Mouse (Mus musculus): ENCODE measurements around the gene Zfp287. TPM values are rescaled to one million over a fixed set of nuclear protein-coding genes. Genes with fewer than 3 reads are reported as not detected.
A peak's percentile ranks its signal among the peaks of the same experiment; 100 is the strongest.
"Not testable (repeated sequence)": the region's sequence is repeated elsewhere in the genome, so short reads cannot be mapped to it uniquely, and the experiment has no call there.

The Zfp287 gene
- polyA plus RNA-seq, 1 experiment, result 1.2 TPM

- peak; percentile 71 for TF ChIP-seq CTCF (conservative IDR thresholded peaks at IDR 0.05; ENCODE audit: insufficient read depth, insufficient read length, low read depth, low read length)
- no peak for TF ChIP-seq POLR2A (IDR thresholded peaks at IDR 0.05; ENCODE audit: low read depth, low read length)
- peak; percentile 98 for DNase-seq
- H3K36me3 ChIP-seq (ENCODE audit: control insufficient read depth, insufficient read depth, low read length), result no peaks in the 10 kb centered on the region
- no peak overlapping the region for H3K4me3 ChIP-seq (ENCODE audit: insufficient read depth, low read depth, low read length)
- H3K27ac ChIP-seq (ENCODE audit: insufficient read depth, low read depth, low read length), result no peak overlapping the region
- 5% methylated on average over 36 of the region's 36 CpGs for WGBS
- H3K27me3 ChIP-seq (replicated peaks; ENCODE audit: control insufficient read depth, insufficient read depth, low read length), result no peaks in the 10 kb centered on the region
- H3K4me1 ChIP-seq (ENCODE audit: control insufficient read depth, insufficient read depth, low read length), result no peaks in the 10 kb centered on the region; the same call in 1 of the 2 replicates
These were observed 24.9 kb upstream of the Zfp287 start for GRCm38 (mm10) chr11:62756456-62757142.

DNA sequence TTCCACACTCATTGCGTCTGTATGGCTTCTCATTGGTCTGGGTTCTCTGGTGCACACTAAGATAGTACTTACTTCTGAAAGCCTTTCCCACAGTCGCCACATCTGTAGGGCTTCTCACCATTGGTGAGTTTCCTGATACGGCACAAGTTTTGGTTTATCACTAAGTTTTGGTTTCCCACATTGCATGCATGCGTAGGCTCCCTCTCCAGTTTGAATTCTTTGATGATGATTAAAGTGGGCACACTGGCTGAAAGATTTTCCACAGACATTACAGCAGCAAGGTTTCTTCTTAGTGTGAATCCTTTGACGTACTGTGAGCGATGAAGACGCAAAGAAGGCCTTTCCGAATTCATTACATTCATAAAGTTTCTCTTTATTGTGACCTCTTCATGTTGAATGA, 21.1 kb upstream of the Zfp287 start, which contains the start of gene Gm10428:
Gene Gm10428, plus strand, starts transcription at position 321 of the 400 bp plus-strand sequence.
- H3K36me3 ChIP-seq (ENCODE audit: control insufficient read depth, insufficient read depth, low read length), result no peaks in the 10 kb centered on the region
- WGBS, result 94% methylated on average over 8 of the region's 8 CpGs
- H3K4me3 ChIP-seq (ENCODE audit: insufficient read depth, low read depth, low read length), result no peak within 1 kb of the TSS
- TF ChIP-seq POLR2A (IDR thresholded peaks at IDR 0.05; ENCODE audit: low read depth, low read length), result no peak
- TF ChIP-seq CTCF (conservative IDR thresholded peaks at IDR 0.05; ENCODE audit: insufficient read depth, insufficient read length, low read depth, low read length), result no peak
- H3K27me3 ChIP-seq (replicated peaks; ENCODE audit: control insufficient read depth, insufficient read depth, low read length), result no peaks in the 10 kb centered on the region
- DNase-seq, result no peak
- H3K4me1 ChIP-seq (ENCODE audit: control insufficient read depth, insufficient read depth, low read length), result no peaks in the 10 kb centered on the region; the same call in 1 of the 2 replicates
- H3K27ac ChIP-seq (ENCODE audit: insufficient read depth, low read depth, low read length), result no peak within 1 kb of the TSS

- no peak for DNase-seq
- H3K4me3 ChIP-seq (ENCODE audit: insufficient read depth, low read depth, low read length), result no peak overlapping the region
- H3K36me3 ChIP-seq (ENCODE audit: control insufficient read depth, insufficient read depth, low read length), result no peaks in the 10 kb centered on the region
- no peaks in the 10 kb centered on the region; the same call in 1 of the 2 replicates for H3K4me1 ChIP-seq (ENCODE audit: control insufficient read depth, insufficient read depth, low read length)
- WGBS, result 42% methylated on average over 11 of the region's 11 CpGs
- no peaks in the 10 kb centered on the region for H3K27me3 ChIP-seq (replicated peaks; ENCODE audit: control insufficient read depth, insufficient read depth, low read length)
- no peak overlapping the region for H3K27ac ChIP-seq (ENCODE audit: insufficient read depth, low read depth, low read length)
- no peak for TF ChIP-seq CTCF (conservative IDR thresholded peaks at IDR 0.05; ENCODE audit: insufficient read depth, insufficient read length, low read depth, low read length)
- TF ChIP-seq POLR2A (IDR thresholded peaks at IDR 0.05; ENCODE audit: low read depth, low read length), result no peak
These were observed 20.5 kb upstream of the Zfp287 start for GRCm38 (mm10) chr11:62752191-62752590.

- DNase-seq; H3K4me1 ChIP-seq (ENCODE audit: control insufficient read depth, insufficient read depth, low read length); H3K27ac ChIP-seq (ENCODE audit: insufficient read depth, low read depth, low read length); H3K27me3 ChIP-seq (replicated peaks; ENCODE audit: control insufficient read depth, insufficient read depth, low read length); H3K36me3 ChIP-seq (ENCODE audit: control insufficient read depth, insufficient read depth, low read length); H3K4me3 ChIP-seq (ENCODE audit: insufficient read depth, low read depth, low read length): not testable (repeated sequence)
- WGBS, result 84% methylated on average over 13 of the region's 13 CpGs
These were observed 17.7 kb upstream of the Zfp287 start for GRCm38 (mm10) chr11:62749445-62749844.

- Histone ChIP-seq H3K27ac (ENCODE audit: insufficient read depth, low read depth, low read length) (no peak overlapping the region), H3K36me3 (ENCODE audit: control insufficient read depth, insufficient read depth, low read length) (no peaks in the 10 kb centered on the region), H3K4me1 (ENCODE audit: control insufficient read depth, insufficient read depth, low read length) (no peaks in the 10 kb centered on the region), H3K27me3 (replicated peaks; ENCODE audit: control insufficient read depth, insufficient read depth, low read length) (no peaks in the 10 kb centered on the region), H3K4me3 (ENCODE audit: insufficient read depth, low read depth, low read length) (no peak overlapping the region)
- WGBS, result 90% methylated on average over 4 of the region's 4 CpGs
- no peak for DNase-seq
- TF ChIP-seq CTCF (conservative IDR thresholded peaks at IDR 0.05; ENCODE audit: insufficient read depth, insufficient read length, low read depth, low read length) (no peak), POLR2A (IDR thresholded peaks at IDR 0.05; ENCODE audit: low read depth, low read length) (no peak)
These were observed 16.4 kb upstream of the Zfp287 start for GRCm38 (mm10) chr11:62748062-62748461.

GRCm38 (mm10) chr11:62747227-62747626, 15.5 kb upstream of the Zfp287 start:
- Histone ChIP-seq H3K4me3 (ENCODE audit: insufficient read depth, low read depth, low read length) (no peak overlapping the region), H3K4me1 (ENCODE audit: control insufficient read depth, insufficient read depth, low read length) (no peaks in the 10 kb centered on the region), H3K36me3 (ENCODE audit: control insufficient read depth, insufficient read depth, low read length) (no peaks in the 10 kb centered on the region), H3K27me3 (replicated peaks; ENCODE audit: control insufficient read depth, insufficient read depth, low read length) (no peaks in the 10 kb centered on the region), H3K27ac (ENCODE audit: insufficient read depth, low read depth, low read length) (no peak overlapping the region)
- TF ChIP-seq CTCF (conservative IDR thresholded peaks at IDR 0.05; ENCODE audit: insufficient read depth, insufficient read length, low read depth, low read length) (no peak), POLR2A (IDR thresholded peaks at IDR 0.05; ENCODE audit: low read depth, low read length) (no peak)
- WGBS, result 78% methylated on average over 9 of the region's 9 CpGs
- no peak for DNase-seq

DNA sequence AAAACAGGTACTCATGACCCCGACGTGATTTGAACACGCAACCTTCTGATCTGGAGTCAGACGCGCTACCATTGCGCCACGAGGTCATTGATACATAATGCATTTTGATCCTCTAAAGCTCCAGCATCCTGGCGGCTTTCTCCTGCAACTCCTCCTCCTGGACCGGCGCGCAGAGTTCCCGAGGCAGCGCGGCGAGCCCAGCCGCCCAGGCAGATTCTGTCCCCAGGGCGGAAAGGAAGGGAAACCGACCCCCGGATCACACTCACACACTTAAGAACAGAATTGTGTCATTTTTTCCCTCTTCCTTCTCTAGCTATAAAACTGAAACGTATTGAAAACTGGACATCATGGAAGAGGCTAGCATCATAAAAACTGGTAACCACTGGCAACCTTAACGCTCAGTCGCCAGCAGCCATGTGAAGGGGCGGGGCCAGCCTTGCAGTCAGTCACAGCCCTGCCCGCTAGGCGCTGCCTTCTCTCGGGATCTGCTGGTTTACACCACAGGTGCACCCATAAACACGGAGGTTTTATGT, 14.4 kb upstream of the Zfp287 start:
- Histone ChIP-seq H3K36me3 (ENCODE audit: control insufficient read depth, insufficient read depth, low read length) (no peaks in the 10 kb centered on the region), H3K27me3 (replicated peaks; ENCODE audit: control insufficient read depth, insufficient read depth, low read length) (no peaks in the 10 kb centered on the region), H3K4me3 (ENCODE audit: insufficient read depth, low read depth, low read length) (peak overlapping the region; percentile 23), H3K27ac (ENCODE audit: insufficient read depth, low read depth, low read length) (no peak overlapping the region), H3K4me1 (ENCODE audit: control insufficient read depth, insufficient read depth, low read length) (no peaks in the 10 kb centered on the region)
- no peak for TF ChIP-seq POLR2A (IDR thresholded peaks at IDR 0.05; ENCODE audit: low read depth, low read length)
- peak; percentile 30; the same call in 1 of the 2 replicates for TF ChIP-seq CTCF (conservative IDR thresholded peaks at IDR 0.05; ENCODE audit: insufficient read depth, insufficient read length, low read depth, low read length)
- peak; percentile 72 for DNase-seq
- WGBS, result 4% methylated on average over 27 of the region's 27 CpGs

Data from kidney, adult 2 months (tissue).